23 mouse cellular contexts compared by ENCODE assay signal in genomic region chr2:133667055-133667395, GRCm38 (mm10).
DNase-seq lines count a peak whose midpoint lies in the region; ATAC-seq and TF ChIP-seq lines count a peak whose summit lies in the region.
"Had no signal": no experiment of that assay in that cellular context is flagged by ENCODE, and none has a peak within 500 bp of the region (broad histone marks: within the 10 kb centered on the region; RNA-seq: fewer than 3 reads in every experiment).

No protein-coding gene starts in this region.

- H3K9me3 ChIP-seq in intestine, postnatal 0 days (ENCODE audit: control insufficient read depth), result no peaks in the 10 kb centered on the region
- no peaks in the 10 kb centered on the region for H3K9me3 ChIP-seq in forebrain, embryonic 10.5 days
- no peaks in the 10 kb centered on the region for H3K9me3 ChIP-seq in kidney, embryonic 15.5 days (replicated peaks)
- H3K9me3 ChIP-seq: embryonic facial prominence, embryonic 12.5 days; embryonic facial prominence, embryonic 15.5 days; heart, embryonic 10.5 days; hindbrain, embryonic 12.5 days; hindbrain, embryonic 15.5 days had no signal

- H3K27ac ChIP-seq in intestine, postnatal 0 days (ENCODE audit: low read depth, low read length), result no peak overlapping the region
- H3K27ac ChIP-seq in forebrain, embryonic 10.5 days, result no peak overlapping the region
- no peak overlapping the region for H3K27ac ChIP-seq in kidney, embryonic 15.5 days
- H3K27ac ChIP-seq: embryonic facial prominence, embryonic 12.5 days; embryonic facial prominence, embryonic 15.5 days; heart, adult 2 months; heart, embryonic 10.5 days; hindbrain, embryonic 12.5 days; hindbrain, embryonic 15.5 days had no signal

- WGBS in intestine, postnatal 0 days, result 30% methylated on average over 3 of the region's 3 CpGs
- 83% methylated on average over 3 of the region's 3 CpGs for WGBS in forebrain, embryonic 10.5 days
- 58% methylated on average over 3 of the region's 3 CpGs for WGBS in kidney, embryonic 15.5 days

- no peak overlapping the region for H3K9ac ChIP-seq in intestine, postnatal 0 days (ENCODE audit: low read depth, low read length)
- no peak overlapping the region for H3K9ac ChIP-seq in kidney, embryonic 15.5 days
- H3K9ac ChIP-seq: embryonic facial prominence, embryonic 12.5 days; embryonic facial prominence, embryonic 15.5 days; forebrain, postnatal 0 days; hindbrain, embryonic 12.5 days; hindbrain, embryonic 15.5 days had no signal

- no peak overlapping the region for H3K4me3 ChIP-seq in intestine, postnatal 0 days (ENCODE audit: low read depth, low read length)
- no peak overlapping the region for H3K4me3 ChIP-seq in forebrain, embryonic 10.5 days
- H3K4me3 ChIP-seq in kidney, embryonic 15.5 days (replicated peaks), result no peak overlapping the region
- H3K4me3 ChIP-seq: embryonic facial prominence, embryonic 12.5 days; embryonic facial prominence, embryonic 15.5 days; heart, adult 2 months; heart, embryonic 10.5 days; hindbrain, embryonic 12.5 days; hindbrain, embryonic 15.5 days had no signal

- peak; percentile 77 for ATAC-seq in intestine, postnatal 0 days
- ATAC-seq in kidney, embryonic 15.5 days (replicated peaks; ENCODE audit: low FRiP score), result no peak
- ATAC-seq: CD4-positive, CD25-positive, alpha-beta regulatory T cell, adult 4 months; forebrain, embryonic 14.5 days; forebrain, postnatal 0 days had no signal

- no peaks in the 10 kb centered on the region for H3K27me3 ChIP-seq in intestine, postnatal 0 days (replicated peaks; ENCODE audit: control insufficient read depth, insufficient read depth, low read length)
- no peaks in the 10 kb centered on the region for H3K27me3 ChIP-seq in forebrain, embryonic 10.5 days (ENCODE audit: poor library complexity, severe bottlenecking)
- no peaks in the 10 kb centered on the region for H3K27me3 ChIP-seq in kidney, embryonic 15.5 days
- H3K27me3 ChIP-seq: embryonic facial prominence, embryonic 12.5 days; embryonic facial prominence, embryonic 15.5 days; hindbrain, embryonic 12.5 days; hindbrain, embryonic 15.5 days had no signal

- H3K36me3 ChIP-seq in intestine, postnatal 0 days (ENCODE audit: control insufficient read depth, insufficient read depth), result no peaks in the 10 kb centered on the region
- no peaks in the 10 kb centered on the region for H3K36me3 ChIP-seq in forebrain, embryonic 10.5 days (replicated peaks)
- H3K36me3 ChIP-seq in kidney, embryonic 15.5 days, result no peaks in the 10 kb centered on the region
- H3K36me3 ChIP-seq: embryonic facial prominence, embryonic 12.5 days; embryonic facial prominence, embryonic 15.5 days; heart, embryonic 10.5 days; hindbrain, embryonic 12.5 days; hindbrain, embryonic 15.5 days had no signal

- peak; percentile 8 for DNase-seq in lung, postnatal 36 days
- no peak for DNase-seq in lung, postnatal 4 days
- peak; percentile 12 for DNase-seq in hindlimb bud, embryonic 11.5 days (ENCODE audit: extremely low spot score, low read depth, low spot score)
- DNase-seq in forebrain, embryonic 10.5 days (ENCODE audit: extremely low spot score, low spot score), result no peak
- DNase-seq: adrenal gland, adult 2 months; adrenal gland, postnatal 14 days; cerebellum, adult 11 months; cerebellum, adult 2 months; cerebellum, adult 9-11 months; cerebellum, postnatal 25 days; forebrain, postnatal 0 days; gastrocnemius, postnatal 10 days; gastrocnemius, postnatal 36 days; heart, adult 2 months had no signal

- H3K4me1 ChIP-seq in intestine, postnatal 0 days (replicated peaks; ENCODE audit: control insufficient read depth, insufficient read depth, low read length), result no peaks in the 10 kb centered on the region
- H3K4me1 ChIP-seq in forebrain, embryonic 10.5 days, result no peaks in the 10 kb centered on the region
- no peaks in the 10 kb centered on the region for H3K4me1 ChIP-seq in kidney, embryonic 15.5 days
- H3K4me1 ChIP-seq: heart, embryonic 10.5 days; hindbrain, embryonic 12.5 days; hindbrain, embryonic 15.5 days had no signal

- TF ChIP-seq CTCF in intestine, postnatal 0 days (IDR thresholded peaks at IDR 0.05; ENCODE audit: low read depth), result no peak

- H3K4me2 ChIP-seq in intestine, postnatal 0 days (replicated peaks; ENCODE audit: low read depth), result no peak overlapping the region
- no peak overlapping the region for H3K4me2 ChIP-seq in kidney, embryonic 15.5 days
- H3K4me2 ChIP-seq: embryonic facial prominence, embryonic 12.5 days; embryonic facial prominence, embryonic 15.5 days; hindbrain, embryonic 12.5 days; hindbrain, embryonic 15.5 days had no signal

Comparison
In these comparisons a context has a peak if more than half of its experiments do, and no peak if none do; other contexts are left out.
1. DNase-seq: peak in lung, postnatal 36 days (single experiment) and hindlimb bud, embryonic 11.5 days (single experiment); none in lung, postnatal 4 days (0 of 2) and forebrain, embryonic 10.5 days (single experiment).